Mouse (Mus musculus) midbrain, embryonic 11.5 days (tissue): ENCODE data around the gene Ceacam19. TPM values are rescaled to one million over a fixed set of nuclear protein-coding genes. Genes with fewer than 3 reads are reported as not detected.

Experiments
- ATAC-seq: fragments of 200-750 bp; cut with Nextera tagmentation; 2 replicates; pipeline ENCODE4 v1.8.0; 2017; ENCODE audit warnings: moderate TSS enrichment, moderate library complexity; ENCODE audit not compliant: low FRiP score
- DNase-seq: peaks from one replicate; pipeline ENCODE4 v3.0.0; 2015; ENCODE audit warnings: low spot score; ENCODE audit errors: missing footprints
- H3K27ac ChIP-seq: fragments of 300-500 bp; sonication (generic); 2 replicates; pipeline ENCODE4 v1.5.1; 2014; ENCODE audit warnings: low read depth, low read length
- H3K27me3 ChIP-seq: fragments of 300-500 bp; sonication (generic); 2 replicates; pipeline ENCODE4 v1.6.1; 2014; ENCODE audit warnings: mild to moderate bottlenecking, low read length, moderate library complexity, mixed read lengths; ENCODE audit not compliant: control insufficient read depth, insufficient read depth
- H3K36me3 ChIP-seq: fragments of 300-500 bp; sonication (generic); 2 replicates; pipeline ENCODE4 v1.6.1; 2014; ENCODE audit warnings: mild to moderate bottlenecking, low read length, moderate library complexity, mixed read lengths; ENCODE audit not compliant: control insufficient read depth, insufficient read depth
- H3K4me1 ChIP-seq: fragments of 300-500 bp; sonication (generic); 2 replicates; pipeline ENCODE4 v1.6.1; 2014; ENCODE audit warnings: low read length; ENCODE audit not compliant: control insufficient read depth, insufficient read depth
- H3K4me2 ChIP-seq: fragments of 300-500 bp; sonication (generic); 2 replicates; pipeline ENCODE4 v1.6.1; 2014; ENCODE audit warnings: mild to moderate bottlenecking, moderate library complexity
- H3K4me3 ChIP-seq: fragments of 300-500 bp; sonication (generic); 2 replicates; pipeline ENCODE4 v1.5.1; 2014; ENCODE audit warnings: low read depth, low read length
- H3K9ac ChIP-seq: fragments of 300-500 bp; sonication (generic); 2 replicates; pipeline ENCODE4 v1.6.1; 2014; ENCODE audit warnings: low read length
- H3K9me3 ChIP-seq: fragments of 300-500 bp; sonication (generic); 2 replicates; pipeline ENCODE4 v1.6.1; 2016; ENCODE audit warnings: low read length; ENCODE audit not compliant: control insufficient read depth
- WGBS: fragments of 180-500 bp; shearing (Covaris S2); extraction: QIAGEN DNeasy Blood & Tissue Kit; methylation state at CpG from one replicate; pipeline ENCODE4 v1.1.7; 2014; 5-methylcytosine and 5-hydroxymethylcytosine counted together
- polyA plus RNA-seq: library from polyadenylated mRNA; unstranded; fragments of >200 nt; fragmentation: Nextera tagmentation; extraction: Ambion mirVana; gene quantifications from 2 replicates; pipeline ENCODE4 v1.2.1, GENCODE M21; 2014

The Ceacam19 gene
- polyA plus RNA-seq, 1 experiment from 2014 or later = not detected

GRCm38 (mm10) chr7:19844521-19845171 is 43.1 kb downstream of the Ceacam19 start:
- no peak overlapping the region for H3K4me3 ChIP-seq
- H3K4me1 ChIP-seq = no peaks in the 10 kb centered on the region
- DNase-seq (peak; percentile 65), ATAC-seq (no peak)
- no peaks in the 10 kb centered on the region; the same call in 1 of the 2 replicates for H3K9me3 ChIP-seq
- H3K27ac ChIP-seq = no peak overlapping the region
- WGBS = 71% methylated on average over 15 of the region's 15 CpGs
- H3K27me3 ChIP-seq = peaks cover 9% of the 10 kb centered on the region; the same call in 1 of the 2 replicates
- no peaks in the 10 kb centered on the region for H3K36me3 ChIP-seq
- no peak overlapping the region for H3K9ac ChIP-seq
- H3K4me2 ChIP-seq = no peak overlapping the region

- peak; percentile 95 for DNase-seq
- 5% methylated on average over 11 of the region's 11 CpGs for WGBS
- no peak overlapping the region for H3K4me3 ChIP-seq
- no peaks in the 10 kb centered on the region for H3K4me1 ChIP-seq
- ATAC-seq = peak; percentile 75
- peaks cover 9% of the 10 kb centered on the region; the same call in 1 of the 2 replicates for H3K27me3 ChIP-seq
- H3K27ac ChIP-seq = no peak overlapping the region
- no peaks in the 10 kb centered on the region; the same call in 1 of the 2 replicates for H3K9me3 ChIP-seq
- H3K36me3 ChIP-seq = no peaks in the 10 kb centered on the region
- no peak overlapping the region for H3K4me2 ChIP-seq
- no peak overlapping the region for H3K9ac ChIP-seq
Measured at GRCm38 (mm10) chr7:19843561-19843960, 44.2 kb downstream of the Ceacam19 start.

DNA sequence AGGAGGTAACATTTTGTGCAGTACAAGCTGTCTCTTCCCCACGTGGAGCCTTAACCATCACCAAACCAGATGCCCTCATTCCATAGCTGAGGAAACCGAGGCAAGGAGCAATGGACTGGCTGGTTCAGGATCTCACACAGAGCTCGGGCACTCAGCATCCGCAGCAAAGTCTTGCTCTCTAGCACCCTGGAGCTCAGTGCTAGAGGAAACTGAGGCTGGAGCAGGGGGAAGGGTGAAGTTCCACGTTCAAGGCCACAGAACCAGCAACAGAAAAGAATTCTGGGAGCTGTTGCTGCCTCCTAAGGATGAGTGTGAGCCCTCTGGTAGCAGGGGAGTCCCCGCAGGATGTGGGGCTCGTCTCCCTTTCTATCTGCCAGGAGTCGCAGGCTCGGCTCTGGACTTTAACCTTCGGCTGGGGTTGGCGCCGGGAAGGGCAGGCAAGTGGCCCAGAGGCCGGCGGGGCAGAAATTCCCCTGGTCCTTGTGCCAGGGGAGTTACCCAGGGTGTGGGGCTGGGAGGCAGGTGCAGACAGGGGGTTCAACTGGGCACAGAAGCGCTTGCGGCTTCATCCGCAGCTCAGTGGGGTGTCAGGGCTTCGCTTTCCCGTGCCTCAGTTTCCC is 44.8 kb downstream of the Ceacam19 start:
- H3K4me1 ChIP-seq = no peaks in the 10 kb centered on the region
- no peaks in the 10 kb centered on the region for H3K36me3 ChIP-seq
- no peak overlapping the region for H3K4me2 ChIP-seq
- WGBS = 33% methylated on average over 19 of the region's 19 CpGs
- no peaks in the 10 kb centered on the region; the same call in 1 of the 2 replicates for H3K9me3 ChIP-seq
- no peak overlapping the region for H3K4me3 ChIP-seq
- ATAC-seq (peak; percentile 38; the same call in 1 of the 2 replicates), DNase-seq (peak; percentile 61)
- H3K27me3 ChIP-seq = peaks cover 9% of the 10 kb centered on the region; the same call in 1 of the 2 replicates
- H3K9ac ChIP-seq = no peak overlapping the region
- H3K27ac ChIP-seq = no peak overlapping the region

- ATAC-seq (no peak), DNase-seq (peak; percentile 79)
- Histone ChIP-seq H3K27me3 (peaks cover 9% of the 10 kb centered on the region; the same call in 1 of the 2 replicates), H3K27ac (no peak overlapping the region), H3K36me3 (no peaks in the 10 kb centered on the region), H3K4me1 (no peaks in the 10 kb centered on the region), H3K4me2 (no peak overlapping the region), H3K9ac (no peak overlapping the region), H3K4me3 (no peak overlapping the region), H3K9me3 (no peaks in the 10 kb centered on the region; the same call in 1 of the 2 replicates)
- 85% methylated on average over 21 of the region's 21 CpGs for WGBS
Measured at GRCm38 (mm10) chr7:19841686-19842413, 45.9 kb downstream of the Ceacam19 start.

- H3K4me2 ChIP-seq = no peak overlapping the region
- H3K27me3 ChIP-seq = peaks cover 9% of the 10 kb centered on the region; the same call in 1 of the 2 replicates
- H3K4me1 ChIP-seq = no peaks in the 10 kb centered on the region
- no peak overlapping the region for H3K4me3 ChIP-seq
- no peak overlapping the region for H3K27ac ChIP-seq
- peak; percentile 79 for DNase-seq
- no peak overlapping the region for H3K9ac ChIP-seq
- no peak for ATAC-seq
- H3K36me3 ChIP-seq = no peaks in the 10 kb centered on the region
- WGBS = 82% methylated on average over 3 of the region's 3 CpGs
- no peaks in the 10 kb centered on the region; the same call in 1 of the 2 replicates for H3K9me3 ChIP-seq
Measured at GRCm38 (mm10) chr7:19840936-19841335, 46.8 kb downstream of the Ceacam19 start.

DNA sequence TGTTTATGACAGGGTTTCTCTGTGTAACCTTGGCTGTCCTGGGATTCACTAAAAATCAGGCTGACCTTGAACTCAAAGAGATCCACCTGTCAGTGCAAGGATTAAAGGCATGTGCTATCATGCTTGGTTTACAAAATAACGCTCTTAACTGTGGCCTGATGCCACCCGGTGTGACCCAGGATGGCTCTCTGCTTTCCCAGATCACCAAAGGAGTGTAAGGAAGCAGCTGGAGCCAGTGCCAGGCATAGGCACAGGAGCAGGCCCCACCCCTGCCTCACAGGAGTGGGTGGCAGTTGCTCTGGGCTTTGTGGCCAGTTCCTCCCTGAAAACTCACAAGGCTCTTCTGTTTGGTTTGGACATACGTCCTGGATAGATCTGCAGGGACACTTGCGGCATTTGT is 47.4 kb downstream of the Ceacam19 start:
- no peak overlapping the region for H3K27ac ChIP-seq
- H3K9me3 ChIP-seq = no peaks in the 10 kb centered on the region
- H3K27me3 ChIP-seq = peaks cover 9% of the 10 kb centered on the region; the same call in 1 of the 2 replicates
- WGBS = 74% methylated on average over 4 of the region's 4 CpGs
- no peak overlapping the region for H3K4me2 ChIP-seq
- ATAC-seq = no peak
- no peak overlapping the region for H3K4me3 ChIP-seq
- H3K36me3 ChIP-seq = no peaks in the 10 kb centered on the region
- no peak overlapping the region for H3K9ac ChIP-seq
- DNase-seq = peak; percentile 54
- H3K4me1 ChIP-seq = no peaks in the 10 kb centered on the region

DNA sequence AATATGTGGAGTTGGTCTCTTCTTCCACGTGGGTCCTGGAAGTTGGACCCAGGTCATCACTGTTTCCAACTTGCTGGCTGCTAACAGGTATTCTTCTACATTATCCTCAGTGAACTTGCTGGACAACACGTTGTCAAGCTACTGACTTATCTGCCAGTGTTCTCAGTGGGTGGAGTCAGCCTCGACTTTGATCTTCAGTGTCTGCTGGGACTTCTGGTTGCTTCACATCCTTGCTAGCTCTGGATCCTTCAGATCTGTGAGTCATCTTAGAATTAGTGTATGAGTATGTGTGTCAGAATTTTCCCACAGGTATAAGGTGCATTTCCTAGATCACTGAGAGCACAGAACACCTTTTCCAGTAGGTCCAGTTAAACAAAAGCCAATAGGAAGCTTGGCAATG is 50.9 kb downstream of the Ceacam19 start:
- H3K27me3 ChIP-seq = no peaks in the 10 kb centered on the region
- no peaks in the 10 kb centered on the region for H3K36me3 ChIP-seq
- no peak overlapping the region for H3K4me2 ChIP-seq
- ATAC-seq = no peak
- H3K4me1 ChIP-seq = no peaks in the 10 kb centered on the region
- WGBS = 60% methylated on average over 3 of the region's 3 CpGs
- peak; percentile 39 for DNase-seq
- no peaks in the 10 kb centered on the region for H3K9me3 ChIP-seq
- no peak overlapping the region for H3K4me3 ChIP-seq
- no peak overlapping the region for H3K27ac ChIP-seq
- no peak overlapping the region for H3K9ac ChIP-seq

DNA sequence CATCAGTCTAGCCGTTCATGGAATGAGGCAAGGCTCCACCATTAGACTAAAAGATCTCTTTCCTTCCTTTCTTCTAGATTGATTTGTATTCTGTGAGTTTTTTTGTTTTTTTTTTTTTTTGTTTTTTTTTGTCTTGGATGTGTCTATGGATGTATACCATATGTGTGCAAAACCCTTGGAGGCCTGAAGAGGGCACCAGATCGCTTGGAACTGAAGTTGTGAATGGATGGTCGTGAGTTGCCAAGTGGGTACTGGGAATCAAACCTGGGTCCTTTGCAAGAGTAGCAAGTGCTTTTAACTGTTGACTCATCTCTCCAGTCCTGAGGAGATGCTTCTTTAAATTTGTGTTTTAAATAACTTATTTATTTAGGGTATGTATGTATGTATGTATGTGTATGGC is 53.7 kb downstream of the Ceacam19 start:
- no peaks in the 10 kb centered on the region for H3K27me3 ChIP-seq
- 64% methylated on average over 3 of the region's 3 CpGs for WGBS
- DNase-seq = peak; percentile 74
- no peak overlapping the region for H3K4me2 ChIP-seq
- H3K36me3 ChIP-seq = no peaks in the 10 kb centered on the region
- 0 out of 2 replicates have a peak, but pooled peaks cover 2% of the 10 kb centered on the region for H3K9me3 ChIP-seq
- no peak for ATAC-seq
- no peak overlapping the region for H3K4me3 ChIP-seq
- no peak overlapping the region for H3K27ac ChIP-seq
- H3K9ac ChIP-seq = no peak overlapping the region
- peaks cover 3% of the 10 kb centered on the region; the same call in 1 of the 2 replicates for H3K4me1 ChIP-seq
